Mouse (Mus musculus): Measurements from ENCODE around the gene Kcnv2. TPM values are rescaled to one million over a fixed set of nuclear protein-coding genes. Genes with fewer than 3 reads are reported as not detected.

Kcnv2 gene
- polyA plus RNA-seq, 1 experiment = 0.15 TPM

GRCm38 (mm10) chr19:27370784-27371183, 48.4 kb downstream of the Kcnv2 start:
- TF ChIP-seq POLR2A (IDR thresholded peaks at IDR 0.05; ENCODE audit: control insufficient read depth, extremely low read depth, insufficient read depth, low read length, poor library complexity) (no peak), CTCF (IDR thresholded peaks at IDR 0.05; ENCODE audit: borderline replicate concordance, control insufficient read depth, extremely low read depth, insufficient read depth, low read length, poor library complexity) (no peak)
- no peak overlapping the region for H3K27ac ChIP-seq (ENCODE audit: control insufficient read depth, insufficient read depth, low read length)
- H3K4me3 ChIP-seq (ENCODE audit: control insufficient read depth, insufficient read depth, low read length) = no peak overlapping the region
- no peaks in the 10 kb centered on the region for H3K27me3 ChIP-seq (ENCODE audit: control insufficient read depth, insufficient read depth, low read length)
- DNase-seq = no peak
- H3K36me3 ChIP-seq (ENCODE audit: control insufficient read depth, insufficient read depth, low read length) = no peaks in the 10 kb centered on the region
- WGBS = 98% methylated on average over 2 of the region's 2 CpGs
- H3K4me1 ChIP-seq (replicated peaks; ENCODE audit: control insufficient read depth, insufficient read depth, low read length) = no peaks in the 10 kb centered on the region

DNA sequence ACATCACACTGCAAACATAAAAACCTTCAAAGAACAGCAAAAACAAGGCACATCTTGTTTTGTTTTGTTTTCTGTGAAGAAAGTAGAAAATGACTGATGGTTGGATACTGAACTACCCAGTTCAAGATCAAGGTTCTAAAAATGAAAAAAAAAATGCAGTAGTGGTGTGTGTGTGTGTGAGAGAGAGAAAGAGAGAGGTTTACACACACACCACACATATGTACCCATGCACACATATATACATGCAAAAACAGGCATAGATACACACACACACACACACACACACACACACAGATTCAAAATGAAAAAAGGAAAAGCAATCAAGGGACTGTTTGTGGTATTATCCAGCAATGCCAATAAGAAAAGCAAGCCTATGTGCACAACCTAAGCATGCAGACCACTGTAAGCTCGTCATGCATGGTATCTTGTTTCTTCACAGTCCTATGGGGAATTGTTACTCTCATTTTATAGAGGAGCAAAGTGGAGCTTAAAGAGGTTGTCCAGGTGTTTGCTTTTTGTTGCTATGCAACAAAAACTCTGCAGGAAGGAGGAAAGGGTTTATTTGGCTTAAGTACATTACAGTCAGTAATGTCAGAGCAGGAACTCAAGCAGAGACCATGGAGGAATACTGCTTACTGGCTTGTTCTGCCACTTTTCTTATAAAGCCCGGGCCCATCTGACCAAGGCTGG, 57.5 kb downstream of the Kcnv2 start:
- Histone ChIP-seq H3K27me3 (ENCODE audit: control insufficient read depth, insufficient read depth, low read length) (no peaks in the 10 kb centered on the region), H3K4me1 (replicated peaks; ENCODE audit: control insufficient read depth, insufficient read depth, low read length) (no peaks in the 10 kb centered on the region), H3K36me3 (ENCODE audit: control insufficient read depth, insufficient read depth, low read length) (no peaks in the 10 kb centered on the region), H3K4me3 (ENCODE audit: control insufficient read depth, insufficient read depth, low read length) (no peak overlapping the region), H3K27ac (ENCODE audit: control insufficient read depth, insufficient read depth, low read length) (no peak overlapping the region)
- DNase-seq = no peak
- 85% methylated on average over 2 of the region's 2 CpGs for WGBS
- TF ChIP-seq CTCF (IDR thresholded peaks at IDR 0.05; ENCODE audit: borderline replicate concordance, control insufficient read depth, extremely low read depth, insufficient read depth, low read length, poor library complexity) = no peak
- TF ChIP-seq POLR2A (IDR thresholded peaks at IDR 0.05; ENCODE audit: control insufficient read depth, extremely low read depth, insufficient read depth, low read length, poor library complexity) = no peak

DNA sequence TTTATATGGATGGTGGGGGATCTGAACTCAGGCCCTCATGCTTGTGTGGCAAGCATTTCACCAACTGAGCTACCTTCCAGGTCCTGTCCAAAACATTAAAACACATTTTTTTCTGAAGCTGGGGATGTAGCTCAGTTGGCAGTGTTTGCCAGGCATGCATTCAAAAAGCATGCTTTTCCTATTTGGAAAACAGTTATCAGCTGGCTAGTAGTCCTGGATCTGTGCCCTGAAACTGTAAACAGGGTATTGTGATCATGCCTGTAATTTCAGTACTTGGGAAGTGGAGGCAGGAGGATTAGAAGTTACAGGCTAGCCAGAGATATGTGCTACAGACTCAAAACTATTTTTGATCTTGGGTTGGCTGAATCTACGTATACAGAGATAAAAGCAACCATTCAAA, 59.7 kb downstream of the Kcnv2 start:
- no peak overlapping the region for H3K4me3 ChIP-seq (ENCODE audit: control insufficient read depth, insufficient read depth, low read length)
- no peak overlapping the region for H3K27ac ChIP-seq (ENCODE audit: control insufficient read depth, insufficient read depth, low read length)
- H3K27me3 ChIP-seq (ENCODE audit: control insufficient read depth, insufficient read depth, low read length) = no peaks in the 10 kb centered on the region
- no peaks in the 10 kb centered on the region for H3K4me1 ChIP-seq (replicated peaks; ENCODE audit: control insufficient read depth, insufficient read depth, low read length)
- DNase-seq = no peak
- WGBS = 81% methylated on average over 1 of the region's 1 CpGs
- H3K36me3 ChIP-seq (ENCODE audit: control insufficient read depth, insufficient read depth, low read length) = peaks cover 10% of the 10 kb centered on the region
- TF ChIP-seq CTCF (IDR thresholded peaks at IDR 0.05; ENCODE audit: borderline replicate concordance, control insufficient read depth, extremely low read depth, insufficient read depth, low read length, poor library complexity) = no peak

- no peaks in the 10 kb centered on the region for H3K27me3 ChIP-seq (ENCODE audit: control insufficient read depth, insufficient read depth, low read length)
- no peaks in the 10 kb centered on the region for H3K4me1 ChIP-seq (replicated peaks; ENCODE audit: control insufficient read depth, insufficient read depth, low read length)
- H3K4me3 ChIP-seq (ENCODE audit: control insufficient read depth, insufficient read depth, low read length) = no peak overlapping the region
- 87% methylated on average over 5 of the region's 5 CpGs for WGBS
- no peak for DNase-seq
- no peak overlapping the region for H3K27ac ChIP-seq (ENCODE audit: control insufficient read depth, insufficient read depth, low read length)
- H3K36me3 ChIP-seq (ENCODE audit: control insufficient read depth, insufficient read depth, low read length) = peaks cover 10% of the 10 kb centered on the region
- TF ChIP-seq POLR2A (IDR thresholded peaks at IDR 0.05; ENCODE audit: control insufficient read depth, extremely low read depth, insufficient read depth, low read length, poor library complexity) (no peak), CTCF (IDR thresholded peaks at IDR 0.05; ENCODE audit: borderline replicate concordance, control insufficient read depth, extremely low read depth, insufficient read depth, low read length, poor library complexity) (no peak)
Observed at GRCm38 (mm10) chr19:27383266-27383665, 60.9 kb downstream of the Kcnv2 start.

DNA sequence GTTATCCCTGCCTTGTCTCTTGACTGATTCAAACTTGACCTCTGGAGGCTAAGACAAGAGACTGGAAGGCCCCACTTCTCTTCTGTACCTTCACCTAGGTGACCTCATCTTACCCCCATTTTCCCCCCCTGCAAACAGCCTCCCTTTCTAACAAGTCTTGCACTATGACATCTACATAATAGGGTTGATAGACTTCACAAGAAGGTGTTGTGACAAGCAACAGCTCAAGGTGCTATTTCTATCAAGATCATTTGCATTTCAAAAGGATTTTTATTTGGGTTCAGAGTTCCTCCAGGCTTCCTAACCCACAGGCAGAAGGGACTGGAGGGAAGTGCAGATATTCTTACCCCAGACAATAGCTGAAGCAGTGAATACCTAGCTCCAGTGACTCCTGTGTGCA, 62.9 kb downstream of the Kcnv2 start:
- TF ChIP-seq CTCF (IDR thresholded peaks at IDR 0.05; ENCODE audit: borderline replicate concordance, control insufficient read depth, extremely low read depth, insufficient read depth, low read length, poor library complexity) (no peak), POLR2A (IDR thresholded peaks at IDR 0.05; ENCODE audit: control insufficient read depth, extremely low read depth, insufficient read depth, low read length, poor library complexity) (no peak)
- no peak overlapping the region for H3K4me3 ChIP-seq (ENCODE audit: control insufficient read depth, insufficient read depth, low read length)
- no peak overlapping the region for H3K27ac ChIP-seq (ENCODE audit: control insufficient read depth, insufficient read depth, low read length)
- H3K4me1 ChIP-seq (replicated peaks; ENCODE audit: control insufficient read depth, insufficient read depth, low read length) = no peaks in the 10 kb centered on the region
- H3K36me3 ChIP-seq (ENCODE audit: control insufficient read depth, insufficient read depth, low read length) = peaks cover 22% of the 10 kb centered on the region
- H3K27me3 ChIP-seq (ENCODE audit: control insufficient read depth, insufficient read depth, low read length) = no peaks in the 10 kb centered on the region
- no peak for DNase-seq

Other genes with a start within 250 kb of the Kcnv2 start
- gene Vldlr, start 106.1 kb upstream of the Kcnv2 start, polyA plus RNA-seq (2012; rRNA removed) = 8.0 and 8.6 TPM in 2 replicates
- gene Pum3, start 107.2 kb downstream of the Kcnv2 start, polyA plus RNA-seq (2012; rRNA removed) = 16.2 and 20.3 TPM in 2 replicates